Mouse (Mus musculus): ENCODE results near the gene Efna2. TPM values are rescaled to one million over a fixed set of nuclear protein-coding genes. Genes with fewer than 3 reads are reported as not detected.

The Efna2 gene
- polyA plus RNA-seq, 1 experiment from 2014 or later: 15.0 TPM

- H3K4me2 ChIP-seq (replicated peaks): 0 out of 2 replicates have a peak overlapping the region, but pooled peaks have one; percentile 3
- H3K9me3 ChIP-seq: no peaks in the 10 kb centered on the region
- H3K9ac ChIP-seq: no peak overlapping the region
- no peaks in the 10 kb centered on the region for H3K27me3 ChIP-seq (replicated peaks)
- ATAC-seq: no peak
- 91% methylated on average over 12 of the region's 12 CpGs for WGBS
- H3K27ac ChIP-seq: no peak overlapping the region
- no peak overlapping the region; the same call in 1 of the 2 replicates for H3K4me3 ChIP-seq (replicated peaks)
- H3K36me3 ChIP-seq: peaks cover 24% of the 10 kb centered on the region
- peaks cover 63% of the 10 kb centered on the region for H3K4me1 ChIP-seq (replicated peaks)
Observed at GRCm38 (mm10) chr10:80144159-80144558, 35.1 kb upstream of the Efna2 start.

GRCm38 (mm10) chr10:80144864-80145838 lies 34.1 kb upstream of the Efna2 start:
- peak overlapping the region; percentile 9; the same call in 1 of the 2 replicates for H3K4me3 ChIP-seq (replicated peaks)
- WGBS: 71% methylated on average over 20 of the region's 20 CpGs
- H3K36me3 ChIP-seq: peaks cover 24% of the 10 kb centered on the region
- peak overlapping the region; percentile 80; the same call in 1 of the 2 replicates for H3K4me2 ChIP-seq (replicated peaks)
- H3K27ac ChIP-seq: peak overlapping the region; percentile 96
- H3K4me1 ChIP-seq (replicated peaks): peaks cover 57% of the 10 kb centered on the region
- no peaks in the 10 kb centered on the region for H3K9me3 ChIP-seq
- no peak for ATAC-seq
- H3K9ac ChIP-seq: peak overlapping the region; percentile 20
- no peaks in the 10 kb centered on the region for H3K27me3 ChIP-seq (replicated peaks)

GRCm38 (mm10) chr10:80145896-80146295 lies 33.4 kb upstream of the Efna2 start:
- peak overlapping the region; percentile 34; the same call in 1 of the 2 replicates for H3K9ac ChIP-seq
- peaks cover 24% of the 10 kb centered on the region for H3K36me3 ChIP-seq
- no peaks in the 10 kb centered on the region for H3K27me3 ChIP-seq (replicated peaks)
- ATAC-seq: no peak
- H3K9me3 ChIP-seq: no peaks in the 10 kb centered on the region
- H3K4me2 ChIP-seq (replicated peaks): peak overlapping the region; percentile 80; the same call in 1 of the 2 replicates
- 65% methylated on average over 6 of the region's 6 CpGs for WGBS
- H3K27ac ChIP-seq: peak overlapping the region; percentile 96
- H3K4me1 ChIP-seq (replicated peaks): peaks cover 54% of the 10 kb centered on the region
- peak overlapping the region; percentile 9; the same call in 1 of the 2 replicates for H3K4me3 ChIP-seq (replicated peaks)

GRCm38 (mm10) chr10:80146568-80147011 lies 32.7 kb upstream of the Efna2 start:
- Histone ChIP-seq H3K27ac (peak overlapping the region; percentile 96), H3K4me2 (replicated peaks) (peak overlapping the region; percentile 80), H3K27me3 (replicated peaks) (no peaks in the 10 kb centered on the region), H3K4me1 (replicated peaks) (peaks cover 51% of the 10 kb centered on the region), H3K4me3 (replicated peaks) (peak overlapping the region; percentile 4; the same call in 1 of the 2 replicates), H3K36me3 (peaks cover 24% of the 10 kb centered on the region), H3K9me3 (no peaks in the 10 kb centered on the region), H3K9ac (peak overlapping the region; percentile 34; the same call in 1 of the 2 replicates)
- 64% methylated on average over 4 of the region's 4 CpGs for WGBS
- no peak for ATAC-seq

GRCm38 (mm10) chr10:80147146-80147718 lies 32.0 kb upstream of the Efna2 start:
- H3K4me3 ChIP-seq (replicated peaks): peak overlapping the region; percentile 90
- H3K4me1 ChIP-seq (replicated peaks): peaks cover 53% of the 10 kb centered on the region
- peaks cover 24% of the 10 kb centered on the region for H3K36me3 ChIP-seq
- peak overlapping the region; percentile 77; the same call in 1 of the 2 replicates for H3K9ac ChIP-seq
- 53% methylated on average over 5 of the region's 5 CpGs for WGBS
- H3K27ac ChIP-seq: peak overlapping the region; percentile 96
- H3K4me2 ChIP-seq (replicated peaks): peak overlapping the region; percentile 80
- H3K9me3 ChIP-seq: no peaks in the 10 kb centered on the region
- ATAC-seq: no peak
- no peaks in the 10 kb centered on the region for H3K27me3 ChIP-seq (replicated peaks)

- H3K9me3 ChIP-seq: no peaks in the 10 kb centered on the region
- H3K27ac ChIP-seq: peak within 1 kb of the TSS; percentile 96
- H3K36me3 ChIP-seq: peaks cover 25% of the 10 kb centered on the region
- peak within 1 kb of the TSS; percentile 80 for H3K4me2 ChIP-seq (replicated peaks)
- H3K4me3 ChIP-seq (replicated peaks): peak within 1 kb of the TSS; percentile 90
- peaks cover 56% of the 10 kb centered on the region for H3K4me1 ChIP-seq (replicated peaks)
- whole genome bisulfite sequencing: under 1% methylated on average over 41 of the region's 42 CpGs
- no peaks in the 10 kb centered on the region for H3K27me3 ChIP-seq (replicated peaks)
- peak; percentile 45 for ATAC-seq
- peak within 1 kb of the TSS; percentile 77 for H3K9ac ChIP-seq
Observed at GRCm38 (mm10) chr10:80147719-80148601, 31.3 kb upstream of the Efna2 start, which contains the start of gene Midn. Midn (plus strand) TSS chr10:80148272.

- H3K4me3 ChIP-seq (replicated peaks): peak overlapping the region; percentile 90
- peaks cover 31% of the 10 kb centered on the region for H3K36me3 ChIP-seq
- peaks cover 57% of the 10 kb centered on the region for H3K4me1 ChIP-seq (replicated peaks)
- H3K4me2 ChIP-seq (replicated peaks): peak overlapping the region; percentile 80
- under 1% methylated on average over 57 of the region's 57 CpGs for WGBS
- peak; percentile 50 for ATAC-seq
- no peaks in the 10 kb centered on the region for H3K27me3 ChIP-seq (replicated peaks)
- H3K27ac ChIP-seq: peak overlapping the region; percentile 96
- no peaks in the 10 kb centered on the region for H3K9me3 ChIP-seq
- peak overlapping the region; percentile 77 for H3K9ac ChIP-seq
Observed at GRCm38 (mm10) chr10:80148610-80149290, 30.5 kb upstream of the Efna2 start.

- H3K4me3 ChIP-seq (replicated peaks): peak overlapping the region; percentile 90
- peaks cover 31% of the 10 kb centered on the region for H3K36me3 ChIP-seq
- H3K27ac ChIP-seq: peak overlapping the region; percentile 97
- H3K4me1 ChIP-seq (replicated peaks): peaks cover 57% of the 10 kb centered on the region
- under 1% methylated on average over 88 of the region's 88 CpGs for WGBS
- no peaks in the 10 kb centered on the region for H3K9me3 ChIP-seq
- H3K4me2 ChIP-seq (replicated peaks): peak overlapping the region; percentile 92
- peak overlapping the region; percentile 95 for H3K9ac ChIP-seq
- ATAC-seq: peak; percentile 74
- H3K27me3 ChIP-seq (replicated peaks): no peaks in the 10 kb centered on the region
Observed at GRCm38 (mm10) chr10:80149291-80150225, 29.7 kb upstream of the Efna2 start.

GRCm38 (mm10) chr10:80150226-80151210 lies 28.8 kb upstream of the Efna2 start:
- ATAC-seq: no peak
- Histone ChIP-seq H3K4me2 (replicated peaks) (peak overlapping the region; percentile 92), H3K9ac (peak overlapping the region; percentile 95), H3K27ac (peak overlapping the region; percentile 97), H3K4me1 (replicated peaks) (peaks cover 59% of the 10 kb centered on the region), H3K27me3 (replicated peaks) (no peaks in the 10 kb centered on the region), H3K4me3 (replicated peaks) (peak overlapping the region; percentile 90), H3K36me3 (peaks cover 32% of the 10 kb centered on the region), H3K9me3 (no peaks in the 10 kb centered on the region)
- under 1% methylated on average over 50 of the region's 71 CpGs for WGBS
